Mouse (Mus musculus): ENCODE results near the gene Csf3. TPM values are rescaled to one million over a fixed set of nuclear protein-coding genes. Genes with fewer than 3 reads are reported as not detected.
"Not testable (repeated sequence)": the region's sequence is repeated elsewhere in the genome, so short reads cannot be mapped to it uniquely, and the experiment has no call there.

Csf3 gene
- polyA plus RNA-seq, 1 experiment from 2014 or later = not detected

DNA sequence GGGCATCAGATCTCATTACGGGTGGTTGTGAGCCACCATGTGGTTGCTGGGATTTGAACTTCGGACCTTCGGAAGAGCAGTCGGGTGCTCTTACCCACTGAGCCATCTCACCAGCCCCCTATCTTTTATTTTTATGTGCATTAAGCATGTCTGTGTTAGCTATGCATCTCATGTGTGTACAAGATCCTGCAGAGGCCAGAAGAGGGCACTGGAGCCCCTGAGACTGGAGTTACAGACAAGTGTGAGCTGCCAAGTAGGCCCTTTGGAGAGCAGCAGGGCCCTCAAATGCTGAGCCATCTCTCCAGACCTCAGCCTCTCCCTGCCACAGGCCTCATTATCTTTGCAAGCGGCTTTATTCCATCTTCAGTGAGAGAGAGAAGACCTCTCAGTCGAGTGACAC lies 10.9 kb downstream of the Csf3 start:
- not testable (repeated sequence) for H3K9me3 ChIP-seq (ENCODE audit: control insufficient read depth, low read length); H3K4me2 ChIP-seq (ENCODE audit: low read depth, low read length); ATAC-seq (ENCODE audit: low read depth); DNase-seq (ENCODE audit: low spot score); H3K27ac ChIP-seq (replicated peaks; ENCODE audit: low read depth, low read length); H3K9ac ChIP-seq (ENCODE audit: low read depth, low read length); H3K27me3 ChIP-seq (replicated peaks; ENCODE audit: control insufficient read depth, insufficient read depth, low read length); H3K4me3 ChIP-seq (ENCODE audit: low read depth, low read length)
- WGBS = 87% methylated on average over 6 of the region's 6 CpGs
- Histone ChIP-seq H3K4me1 (ENCODE audit: control insufficient read depth, insufficient read depth, low read length) (peaks cover 18% of the 10 kb centered on the region), H3K36me3 (ENCODE audit: control insufficient read depth, insufficient read depth, low read length) (peaks cover 73% of the 10 kb centered on the region)

DNA sequence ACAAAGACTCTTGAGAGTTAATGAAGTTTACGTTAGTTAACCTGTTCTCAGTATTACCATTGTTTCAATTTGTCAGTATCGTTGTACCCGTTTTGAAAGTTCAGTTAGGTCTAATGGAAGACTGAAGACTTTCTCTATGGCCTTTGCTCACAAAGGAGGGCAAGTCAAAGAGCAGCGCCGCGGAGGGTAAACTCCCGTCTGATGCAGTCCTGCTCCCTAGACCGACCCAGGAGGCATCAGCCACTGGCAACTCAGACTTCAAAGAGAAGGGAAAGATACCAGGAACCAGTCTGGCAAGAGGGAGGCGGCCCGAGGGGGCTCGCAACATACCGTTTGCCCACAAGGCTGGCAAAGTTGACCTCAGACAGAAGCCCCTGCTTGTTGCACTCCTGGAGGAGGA lies 12.6 kb downstream of the Csf3 start:
- DNase-seq (ENCODE audit: low spot score) (no peak), ATAC-seq (ENCODE audit: low read depth) (no peak)
- Histone ChIP-seq H3K4me2 (ENCODE audit: low read depth, low read length) (no peak overlapping the region), H3K36me3 (ENCODE audit: control insufficient read depth, insufficient read depth, low read length) (peaks cover 64% of the 10 kb centered on the region), H3K9me3 (ENCODE audit: control insufficient read depth, low read length) (no peaks in the 10 kb centered on the region), H3K4me3 (ENCODE audit: low read depth, low read length) (no peak overlapping the region), H3K27ac (replicated peaks; ENCODE audit: low read depth, low read length) (no peak overlapping the region), H3K9ac (ENCODE audit: low read depth, low read length) (no peak overlapping the region), H3K4me1 (ENCODE audit: control insufficient read depth, insufficient read depth, low read length) (peaks cover 16% of the 10 kb centered on the region), H3K27me3 (replicated peaks; ENCODE audit: control insufficient read depth, insufficient read depth, low read length) (no peaks in the 10 kb centered on the region)
- 83% methylated on average over 12 of the region's 12 CpGs for WGBS

DNA sequence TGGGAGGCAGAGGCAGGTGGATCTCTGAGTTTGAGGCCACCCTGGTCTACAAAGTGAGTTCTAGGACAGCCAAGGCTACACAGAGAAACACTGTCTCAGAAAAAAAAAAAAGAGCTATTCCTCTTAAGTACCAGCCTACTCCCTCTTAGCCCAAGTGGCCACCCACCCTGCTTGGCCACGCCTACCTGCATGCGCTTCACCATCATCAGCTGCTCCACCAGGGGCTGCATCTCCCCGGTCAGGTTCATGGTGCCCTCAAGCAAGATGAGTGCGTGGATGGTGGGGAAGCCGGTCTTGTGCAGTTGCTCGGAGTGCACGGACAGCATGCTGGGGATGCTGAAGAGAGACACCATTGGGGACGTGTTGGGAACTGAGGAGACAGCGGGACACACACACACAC lies 14.9 kb downstream of the Csf3 start:
- H3K36me3 ChIP-seq (ENCODE audit: control insufficient read depth, insufficient read depth, low read length) = peaks cover 51% of the 10 kb centered on the region
- no peak overlapping the region for H3K9ac ChIP-seq (ENCODE audit: low read depth, low read length)
- no peaks in the 10 kb centered on the region for H3K9me3 ChIP-seq (ENCODE audit: control insufficient read depth, low read length)
- no peak overlapping the region for H3K4me3 ChIP-seq (ENCODE audit: low read depth, low read length)
- H3K27me3 ChIP-seq (replicated peaks; ENCODE audit: control insufficient read depth, insufficient read depth, low read length) = no peaks in the 10 kb centered on the region
- H3K4me1 ChIP-seq (ENCODE audit: control insufficient read depth, insufficient read depth, low read length) = peaks cover 8% of the 10 kb centered on the region
- no peak overlapping the region for H3K4me2 ChIP-seq (ENCODE audit: low read depth, low read length)
- DNase-seq (ENCODE audit: low spot score) = no peak
- 91% methylated on average over 9 of the region's 9 CpGs for WGBS
- H3K27ac ChIP-seq (replicated peaks; ENCODE audit: low read depth, low read length) = no peak overlapping the region
- ATAC-seq (ENCODE audit: low read depth) = no peak

DNA sequence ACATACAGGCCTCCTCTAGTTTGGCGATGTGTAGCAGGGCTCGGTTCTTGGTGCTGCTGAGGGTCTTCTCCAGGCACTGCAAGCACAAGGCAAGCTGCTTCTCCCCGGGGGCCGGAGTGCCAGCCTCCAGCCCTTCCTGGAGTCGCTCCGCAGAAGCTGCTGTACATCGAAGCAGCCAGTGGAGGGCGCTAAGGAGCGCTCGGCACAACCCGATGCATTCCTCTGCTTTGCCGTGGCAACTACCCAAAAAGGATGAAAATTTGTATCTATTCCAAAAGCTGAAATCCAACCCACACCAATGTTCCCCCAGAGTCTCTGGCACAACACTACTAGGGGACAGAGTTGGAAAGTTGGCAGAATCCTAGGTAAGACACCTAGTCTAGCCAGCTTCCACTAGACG lies 16.8 kb downstream of the Csf3 start:
- peaks cover 41% of the 10 kb centered on the region for H3K36me3 ChIP-seq (ENCODE audit: control insufficient read depth, insufficient read depth, low read length)
- 23% methylated on average over 13 of the region's 13 CpGs for WGBS
- H3K27ac ChIP-seq (replicated peaks; ENCODE audit: low read depth, low read length) = 0 out of 2 replicates have a peak overlapping the region, but pooled peaks have one; percentile 33

DNA sequence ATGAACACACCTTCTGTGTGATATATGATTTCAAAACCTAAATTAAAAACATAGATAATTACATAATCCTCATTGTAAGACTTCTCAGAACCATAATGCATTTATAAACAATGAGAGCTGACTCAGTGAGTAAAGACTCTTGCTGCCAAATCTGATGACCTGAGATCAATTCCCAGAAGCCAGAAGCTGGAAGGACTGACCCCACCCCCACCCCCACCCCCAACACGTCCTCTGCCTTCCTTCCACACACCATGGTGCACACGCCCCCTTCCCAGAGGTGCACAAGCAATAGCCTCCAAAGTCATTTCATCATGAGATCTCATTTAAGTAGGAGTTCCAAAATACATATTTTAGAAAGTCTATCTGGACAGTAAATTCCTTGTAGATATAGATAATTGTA lies 19.7 kb downstream of the Csf3 start:
- Histone ChIP-seq H3K4me3 (ENCODE audit: low read depth, low read length) (no peak overlapping the region), H3K9ac (ENCODE audit: low read depth, low read length) (no peak overlapping the region), H3K27ac (replicated peaks; ENCODE audit: low read depth, low read length) (no peak overlapping the region), H3K9me3 (ENCODE audit: control insufficient read depth, low read length) (no peaks in the 10 kb centered on the region), H3K4me1 (ENCODE audit: control insufficient read depth, insufficient read depth, low read length) (peaks cover 14% of the 10 kb centered on the region), H3K27me3 (replicated peaks; ENCODE audit: control insufficient read depth, insufficient read depth, low read length) (no peaks in the 10 kb centered on the region), H3K4me2 (ENCODE audit: low read depth, low read length) (no peak overlapping the region), H3K36me3 (ENCODE audit: control insufficient read depth, insufficient read depth, low read length) (peaks cover 29% of the 10 kb centered on the region)
- WGBS = 67% methylated on average over 2 of the region's 2 CpGs
- DNase-seq (ENCODE audit: low spot score) (no peak), ATAC-seq (ENCODE audit: low read depth) (no peak)

More for the DNA sequence above, 16.8 kb downstream of the Csf3 start:
- H3K4me3 ChIP-seq (ENCODE audit: low read depth, low read length) = no peak overlapping the region
- peak overlapping the region; percentile 19; the same call in 1 of the 2 replicates for H3K9ac ChIP-seq (ENCODE audit: low read depth, low read length)
- H3K4me2 ChIP-seq (ENCODE audit: low read depth, low read length) = no peak overlapping the region
- H3K27me3 ChIP-seq (replicated peaks; ENCODE audit: control insufficient read depth, insufficient read depth, low read length) = no peaks in the 10 kb centered on the region
- peaks cover 14% of the 10 kb centered on the region for H3K4me1 ChIP-seq (ENCODE audit: control insufficient read depth, insufficient read depth, low read length)
- ATAC-seq (ENCODE audit: low read depth) = peak; percentile 28; the same call in 1 of the 2 replicates
- peak; percentile 47 for DNase-seq (ENCODE audit: low spot score)
- no peaks in the 10 kb centered on the region for H3K9me3 ChIP-seq (ENCODE audit: control insufficient read depth, low read length)

DNA sequence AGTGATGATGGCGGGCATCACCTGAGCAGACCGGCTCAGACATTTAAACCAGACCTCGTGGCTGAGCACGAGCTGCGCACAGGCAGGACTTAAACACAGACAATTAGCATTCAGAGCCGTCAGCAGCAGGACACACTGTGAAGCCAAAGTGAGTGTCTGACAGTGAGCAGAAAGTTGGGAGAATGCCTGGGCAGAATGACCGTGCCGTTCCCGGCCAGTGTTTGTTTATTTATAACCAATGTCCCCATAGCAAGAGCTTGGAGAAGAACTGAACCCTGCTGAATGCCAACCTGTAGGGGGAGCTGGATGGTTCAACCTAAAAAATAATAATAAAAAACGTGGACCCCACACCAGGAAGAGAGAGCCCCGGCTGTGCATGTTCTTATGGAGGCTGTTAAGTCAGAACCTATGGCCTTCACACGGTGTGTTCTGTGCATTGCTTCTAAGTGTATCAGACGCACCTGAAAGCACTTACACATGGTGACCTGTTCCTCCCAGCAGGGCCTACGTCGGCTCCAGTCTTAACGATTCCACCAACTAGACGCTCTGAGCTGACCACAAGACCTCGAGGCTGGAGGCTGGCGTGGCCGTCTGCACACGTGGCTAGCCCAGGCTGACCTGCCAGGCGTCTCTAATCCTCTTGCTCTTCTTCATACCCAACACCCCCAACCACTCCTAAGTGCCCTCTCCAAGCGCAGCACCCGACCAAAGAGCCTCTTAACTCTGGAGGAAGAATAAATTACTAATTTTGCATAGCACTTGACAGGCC lies 20.6 kb downstream of the Csf3 start:
- H3K27me3 ChIP-seq (replicated peaks; ENCODE audit: control insufficient read depth, insufficient read depth, low read length) = no peaks in the 10 kb centered on the region
- peaks cover 27% of the 10 kb centered on the region; the same call in 1 of the 2 replicates for H3K36me3 ChIP-seq (ENCODE audit: control insufficient read depth, insufficient read depth, low read length)
- WGBS = 59% methylated on average over 22 of the region's 24 CpGs
- H3K27ac ChIP-seq (replicated peaks; ENCODE audit: low read depth, low read length) = no peak overlapping the region; the same call in 1 of the 2 replicates
- ATAC-seq (ENCODE audit: low read depth) (no peak), DNase-seq (ENCODE audit: low spot score) (peak; percentile 35)
- H3K4me1 ChIP-seq (ENCODE audit: control insufficient read depth, insufficient read depth, low read length) = peaks cover 14% of the 10 kb centered on the region
- H3K4me3 ChIP-seq (ENCODE audit: low read depth, low read length) = no peak overlapping the region
- no peak overlapping the region for H3K9ac ChIP-seq (ENCODE audit: low read depth, low read length)
- no peaks in the 10 kb centered on the region for H3K9me3 ChIP-seq (ENCODE audit: control insufficient read depth, low read length)
- H3K4me2 ChIP-seq (ENCODE audit: low read depth, low read length) = no peak overlapping the region

DNA sequence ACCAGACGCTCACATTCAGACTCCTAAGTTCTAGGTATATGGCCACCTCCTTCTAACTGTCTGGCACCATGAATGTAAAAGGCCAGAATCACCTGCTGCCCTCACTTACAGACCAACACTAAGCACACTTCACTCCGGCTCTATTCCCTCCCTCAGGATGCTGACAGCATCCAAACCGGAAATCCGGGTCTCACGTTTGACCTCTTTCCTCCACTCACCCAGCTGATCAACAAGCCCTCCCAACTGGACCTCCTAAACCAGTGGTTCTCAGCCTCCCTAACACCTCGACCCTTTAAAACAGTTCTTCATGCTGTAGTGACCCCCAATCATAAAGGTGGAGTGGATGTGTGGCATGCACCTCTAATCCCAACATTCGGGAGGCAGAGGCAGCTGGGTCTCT lies 22.0 kb downstream of the Csf3 start:
- Histone ChIP-seq H3K4me2 (ENCODE audit: low read depth, low read length) (no peak overlapping the region), H3K27me3 (replicated peaks; ENCODE audit: control insufficient read depth, insufficient read depth, low read length) (no peaks in the 10 kb centered on the region), H3K4me3 (ENCODE audit: low read depth, low read length) (no peak overlapping the region), H3K4me1 (ENCODE audit: control insufficient read depth, insufficient read depth, low read length) (peaks cover 12% of the 10 kb centered on the region), H3K27ac (replicated peaks; ENCODE audit: low read depth, low read length) (no peak overlapping the region), H3K36me3 (ENCODE audit: control insufficient read depth, insufficient read depth, low read length) (peaks cover 38% of the 10 kb centered on the region), H3K9me3 (ENCODE audit: control insufficient read depth, low read length) (no peaks in the 10 kb centered on the region), H3K9ac (ENCODE audit: low read depth, low read length) (no peak overlapping the region)
- DNase-seq (ENCODE audit: low spot score) (no peak), ATAC-seq (ENCODE audit: low read depth) (no peak)
- 74% methylated on average over 7 of the region's 7 CpGs for WGBS

DNA sequence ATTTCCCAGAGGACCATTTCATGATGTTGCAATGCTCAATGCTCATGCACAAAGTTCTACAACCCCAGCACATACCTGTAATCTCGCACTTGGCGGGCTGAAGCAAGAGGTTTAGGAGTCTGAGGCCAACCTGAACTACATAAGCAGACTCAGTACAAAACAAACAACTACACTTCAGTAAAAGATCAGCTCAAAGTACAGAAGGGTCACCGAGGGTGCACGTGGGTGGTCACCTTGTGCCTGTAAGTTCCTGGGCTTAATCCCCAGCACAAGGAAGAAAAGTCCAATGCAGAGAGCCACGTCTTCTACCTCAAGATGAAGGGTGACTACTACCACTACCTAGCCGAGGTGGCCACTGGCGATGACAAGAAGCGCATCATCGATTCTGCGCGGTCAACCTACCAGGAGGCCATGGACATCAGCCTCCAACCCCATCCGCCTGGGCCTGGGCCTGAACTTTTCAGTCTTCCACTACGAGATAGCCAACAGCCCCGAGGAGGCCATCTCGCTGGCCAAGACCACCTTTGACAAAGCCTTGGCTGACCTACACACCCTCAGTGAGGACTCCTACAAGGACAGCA lies 25.0 kb downstream of the Csf3 start:
- 92% methylated on average over 15 of the region's 15 CpGs for WGBS
- Histone ChIP-seq H3K4me3 (ENCODE audit: low read depth, low read length) (no peak overlapping the region), H3K4me1 (ENCODE audit: control insufficient read depth, insufficient read depth, low read length) (peaks cover 24% of the 10 kb centered on the region), H3K4me2 (ENCODE audit: low read depth, low read length) (no peak overlapping the region), H3K9ac (ENCODE audit: low read depth, low read length) (no peak overlapping the region), H3K27ac (replicated peaks; ENCODE audit: low read depth, low read length) (no peak overlapping the region), H3K9me3 (ENCODE audit: control insufficient read depth, low read length) (no peaks in the 10 kb centered on the region), H3K27me3 (replicated peaks; ENCODE audit: control insufficient read depth, insufficient read depth, low read length) (no peaks in the 10 kb centered on the region), H3K36me3 (ENCODE audit: control insufficient read depth, insufficient read depth, low read length) (peaks cover 38% of the 10 kb centered on the region)
- DNase-seq (ENCODE audit: low spot score) (no peak), ATAC-seq (ENCODE audit: low read depth) (no peak)

Data from embryonic facial prominence, embryonic 14.5 days (tissue).